28 mouse cellular contexts compared by ENCODE assay signal in genomic region chr1:85849016-85849415, GRCm38 (mm10).
"Had no signal": no experiment of that assay in that cellular context is flagged by ENCODE, and none has a peak within 500 bp of the region (broad histone marks: within the 10 kb centered on the region; RNA-seq: fewer than 3 reads in every experiment).

No protein-coding gene starts in this region.

- DNase-seq: left cerebral cortex, postnatal 4 days; liver; liver, embryonic 13.5 days; liver, postnatal 0 days; lung, adult 18-20 months; lung, adult 2 months; lung, embryonic 14.5 days; lung, postnatal 10 days; lung, postnatal 14 days; lung, postnatal 36 days; lung, postnatal 4 days; midbrain, embryonic 14.5 days had no signal

- H3K4me3 ChIP-seq: limb, embryonic 10.5 days; limb, embryonic 12.5 days; limb, embryonic 13.5 days; limb, embryonic 15.5 days; liver, embryonic 12.5 days; liver, embryonic 13.5 days; liver, embryonic 15.5 days; lung, embryonic 15.5 days; megakaryocyte, embryonic 14.5 days; midbrain, embryonic 10.5 days; midbrain, embryonic 12.5 days; midbrain, embryonic 13.5 days; midbrain, embryonic 15.5 days; myocyte; neural tube, embryonic 12.5 days had no signal

- H3K27ac ChIP-seq: limb, embryonic 10.5 days; limb, embryonic 12.5 days; limb, embryonic 13.5 days; limb, embryonic 15.5 days; liver, embryonic 12.5 days; liver, embryonic 13.5 days; liver, embryonic 14.5 days; liver, embryonic 15.5 days; lung, embryonic 15.5 days; macrophage; midbrain, embryonic 10.5 days; midbrain, embryonic 12.5 days; midbrain, embryonic 13.5 days; midbrain, embryonic 15.5 days; neural tube, embryonic 12.5 days had no signal
